Mouse (Mus musculus) liver, adult 2 months (tissue): Measurements from ENCODE around the gene Gm19426. TPM values are rescaled to one million over a fixed set of nuclear protein-coding genes. Genes with fewer than 3 reads are reported as not detected.
A peak's percentile ranks its signal among the peaks of the same experiment; 100 is the strongest.

Source experiments
- DNase-seq: peaks from one replicate; pipeline ENCODE4 v3.0.0-alpha.2; 2011; ENCODE audit warnings: low read depth, low spot score; ENCODE audit errors: extremely low read depth
- H3K27ac ChIP-seq: fragments of 200-500 bp; replicated peaks from 2 replicates; pipeline ENCODE4 v1.5.1; 2012; ENCODE audit warnings: low read depth, mild to moderate bottlenecking, control low read depth, inconsistent platforms, low read length; ENCODE audit not compliant: insufficient read depth
- H3K27me3 ChIP-seq: fragments of 200-500 bp; 2 replicates; pipeline ENCODE4 v1.6.1; 2012; ENCODE audit warnings: mild to moderate bottlenecking, moderate library complexity, low read length, inconsistent platforms; ENCODE audit not compliant: control insufficient read depth, insufficient read depth
- H3K36me3 ChIP-seq: fragments of 200-500 bp; 2 replicates; pipeline ENCODE4 v1.6.1; 2012; ENCODE audit warnings: low read length, inconsistent platforms; ENCODE audit not compliant: control insufficient read depth, insufficient read depth
- H3K4me1 ChIP-seq: fragments of 200-500 bp; 2 replicates; pipeline ENCODE4 v1.6.1; 2011; ENCODE audit warnings: low read length; ENCODE audit not compliant: control insufficient read depth, insufficient read depth
- H3K4me3 ChIP-seq: fragments of 200-500 bp; 2 replicates; pipeline ENCODE4 v1.5.1; 2011; ENCODE audit warnings: low read depth, mild to moderate bottlenecking, control low read depth, low read length, moderate library complexity; ENCODE audit not compliant: insufficient read depth
- H3K79me2 ChIP-seq: fragments of 200-500 bp; 2 replicates; pipeline ENCODE4 v1.6.1; 2012; ENCODE audit warnings: inconsistent platforms, mild to moderate bottlenecking, low read length, moderate library complexity; ENCODE audit not compliant: control insufficient read depth, insufficient read depth
- H3K9ac ChIP-seq: fragments of 200-500 bp; 2 replicates; pipeline ENCODE4 v1.6.1; 2012; ENCODE audit warnings: low read depth, mild to moderate bottlenecking, control low read depth, inconsistent platforms, low read length
- CTCF ChIP-seq: fragments of 200-500 bp; IDR thresholded peaks from 2 replicates; pipeline ENCODE4 v1.5.1; 2011; ENCODE audit warnings: low read depth, low read length, control low read depth
- POLR2A ChIP-seq: fragments of 200-500 bp; IDR thresholded peaks from 2 replicates; pipeline ENCODE4 v1.6.1; 2011; ENCODE audit warnings: low read length, control low read depth; ENCODE audit not compliant: insufficient read depth; ENCODE audit errors: extremely low read depth
- WGBS: fragments of 180-500 bp; shearing (Covaris S2); methylation state at CpG from one replicate; pipeline ENCODE4 v1.1.7; 2018; 5-methylcytosine and 5-hydroxymethylcytosine counted together
- polyA plus RNA-seq: library from polyadenylated mRNA; depleted of rRNA; stranded (reverse); fragments of >200 nt; gene quantifications from 2 replicates; pipeline ENCODE4 v1.2.3, GENCODE M21; 2012
- total RNA-seq: library from RNA; depleted of rRNA; stranded (reverse); fragments of >200 nt; gene quantifications from 2 replicates; pipeline ENCODE4 v1.2.3, GENCODE M21; 2014

The Gm19426 gene
- total and polyA plus RNA-seq, 2 experiments, result 3.0 to 3.1 TPM

DNA sequence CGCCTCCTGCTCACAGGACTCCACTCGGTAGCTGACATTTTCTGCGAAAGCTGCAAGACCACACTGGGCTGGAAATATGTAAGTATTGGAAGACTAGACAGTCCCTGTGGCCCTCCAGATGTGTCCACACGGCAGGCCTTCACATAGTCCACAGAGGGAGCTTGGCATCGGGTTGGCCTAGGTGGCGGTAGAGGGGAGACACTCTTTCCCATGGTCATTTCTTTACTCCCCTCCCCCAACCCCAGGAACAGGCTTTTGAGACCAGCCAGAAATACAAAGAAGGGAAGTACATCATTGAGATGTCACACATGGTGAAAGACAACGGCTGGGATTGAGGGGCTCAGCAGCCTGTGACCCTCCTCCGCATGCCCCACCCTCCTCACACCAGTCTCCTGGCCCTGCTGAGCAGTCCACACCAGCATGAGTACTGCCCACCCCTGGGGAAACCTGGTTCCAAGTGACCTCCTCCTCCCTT, 6.0 kb downstream of the Gm19426 start:
- TF ChIP-seq POLR2A (no peak), CTCF (peak; percentile 26; the same call in 1 of the 2 replicates)
- no peak overlapping the region for H3K9ac ChIP-seq
- DNase-seq, result no peak

DNA sequence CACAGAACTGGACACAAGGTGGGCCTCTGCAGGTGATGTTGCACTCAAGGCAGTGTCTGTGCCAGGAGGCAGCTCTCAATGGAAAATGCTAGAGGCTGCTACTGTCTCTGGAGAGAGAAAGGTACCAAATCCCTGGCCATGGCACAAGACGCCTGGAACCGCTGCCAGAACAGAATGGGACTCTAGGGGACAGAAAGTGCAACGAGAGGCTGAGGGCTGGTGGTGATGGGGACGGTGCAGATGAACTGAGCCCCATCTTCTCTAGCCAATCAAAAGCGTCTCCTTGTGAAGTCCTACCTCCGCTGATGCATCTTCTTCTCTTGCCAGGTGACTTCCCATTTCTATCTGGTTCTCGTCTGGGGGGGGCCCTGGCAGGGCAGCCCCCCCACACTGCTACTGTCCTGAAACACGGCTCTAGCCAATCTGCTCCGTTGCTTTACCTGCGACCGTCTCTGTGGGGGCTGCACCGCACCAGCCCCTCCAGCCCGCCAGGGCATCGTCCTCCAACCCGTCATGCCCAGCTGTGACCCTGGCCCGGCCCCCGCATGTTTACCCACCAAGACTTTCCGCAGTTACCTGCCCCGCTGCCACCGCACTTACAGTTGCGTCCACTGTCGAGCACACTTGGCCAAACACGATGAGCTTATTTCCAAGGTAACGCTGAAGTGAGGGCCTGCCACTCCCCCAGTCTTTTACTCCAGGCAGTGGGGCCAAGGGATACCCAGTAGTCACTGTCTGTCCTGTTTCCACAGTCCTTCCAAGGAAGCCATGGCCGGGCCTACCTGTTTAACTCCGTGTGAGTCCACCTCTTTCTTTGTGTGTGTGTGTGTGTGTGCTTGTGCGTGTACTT, 6.9 kb downstream of the Gm19426 start:
- WGBS, result 7% methylated on average over 27 of the region's 27 CpGs
- Histone ChIP-seq H3K4me3 (no peak overlapping the region), H3K4me1 (peaks cover 11% of the 10 kb centered on the region), H3K27me3 (no peaks in the 10 kb centered on the region), H3K9ac (no peak overlapping the region), H3K36me3 (no peaks in the 10 kb centered on the region), H3K79me2 (no peaks in the 10 kb centered on the region), H3K27ac (no peak overlapping the region)
- no peak for TF ChIP-seq POLR2A
- no peak for TF ChIP-seq CTCF
- no peak for DNase-seq

More for the DNA sequence above, 6.0 kb downstream of the Gm19426 start:
- WGBS, result 19% methylated on average over 8 of the region's 8 CpGs
- Histone ChIP-seq H3K79me2 (0 out of 2 replicates have a peak, but pooled peaks cover 1% of the 10 kb centered on the region), H3K4me1 (peaks cover 14% of the 10 kb centered on the region), H3K36me3 (no peaks in the 10 kb centered on the region), H3K27ac (no peak overlapping the region), H3K4me3 (no peak overlapping the region), H3K27me3 (no peaks in the 10 kb centered on the region)

DNA sequence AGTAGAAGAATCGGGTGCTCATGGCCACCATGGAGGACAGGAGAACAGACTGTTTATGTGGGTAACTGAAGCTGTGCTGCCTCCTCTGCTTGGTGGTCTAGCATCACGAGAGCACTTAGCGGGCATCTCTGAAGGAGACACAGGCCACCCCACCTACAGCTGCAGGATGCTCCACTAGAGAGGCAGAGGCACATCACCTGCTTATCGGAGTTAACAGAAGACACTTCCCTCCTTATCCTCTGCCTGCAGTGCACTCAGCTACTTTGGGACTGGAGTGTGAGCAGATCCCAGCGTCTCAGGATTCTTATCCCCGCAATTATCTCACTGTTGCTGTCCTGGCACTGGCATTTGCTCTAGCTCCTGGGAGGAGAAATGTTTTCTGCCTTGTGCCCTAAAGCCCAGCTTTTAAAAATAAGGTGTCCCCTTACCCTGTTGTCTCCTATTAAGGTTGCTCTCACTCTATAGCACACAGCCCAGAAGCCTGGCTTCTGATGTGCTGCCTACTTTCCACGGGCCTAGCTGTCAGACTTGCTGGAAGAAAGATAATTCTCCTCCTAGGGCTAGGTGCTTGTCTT, 8.0 kb downstream of the Gm19426 start:
- H3K79me2 ChIP-seq, result no peaks in the 10 kb centered on the region
- no peak overlapping the region for H3K9ac ChIP-seq
- no peaks in the 10 kb centered on the region for H3K27me3 ChIP-seq
- DNase-seq, result no peak
- TF ChIP-seq CTCF (no peak), POLR2A (no peak)
- H3K4me3 ChIP-seq, result no peak overlapping the region
- H3K36me3 ChIP-seq, result no peaks in the 10 kb centered on the region
- H3K27ac ChIP-seq, result no peak overlapping the region
- peaks cover 9% of the 10 kb centered on the region for H3K4me1 ChIP-seq
- 18% methylated on average over 7 of the region's 7 CpGs for WGBS

DNA sequence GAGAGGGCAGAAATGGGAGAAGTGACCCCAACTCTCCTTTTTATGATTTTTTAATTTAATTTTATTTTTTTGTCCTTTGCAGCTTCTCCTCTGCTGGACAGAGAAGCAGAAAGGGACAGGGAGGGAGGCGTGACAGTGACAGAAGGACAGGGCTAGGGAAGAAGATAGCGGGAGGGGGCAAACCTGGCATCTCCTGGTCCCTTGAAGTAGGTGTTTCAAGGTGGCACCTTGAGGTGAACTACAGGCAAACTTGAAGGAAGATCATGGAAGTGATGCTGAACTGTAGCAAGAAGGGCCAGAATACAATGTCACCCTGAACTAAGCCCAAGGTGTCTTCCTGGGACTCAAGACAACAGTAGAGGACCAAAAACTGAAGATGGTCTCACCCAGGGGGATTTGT, 8.5 kb downstream of the Gm19426 start:
- no peak overlapping the region for H3K27ac ChIP-seq
- TF ChIP-seq CTCF, result no peak
- no peaks in the 10 kb centered on the region for H3K36me3 ChIP-seq
- H3K4me3 ChIP-seq, result no peak overlapping the region
- H3K79me2 ChIP-seq, result no peaks in the 10 kb centered on the region
- WGBS, result 17% methylated on average over 2 of the region's 2 CpGs
- H3K9ac ChIP-seq, result no peak overlapping the region
- no peak for DNase-seq
- no peaks in the 10 kb centered on the region for H3K27me3 ChIP-seq
- peaks cover 9% of the 10 kb centered on the region for H3K4me1 ChIP-seq

DNA sequence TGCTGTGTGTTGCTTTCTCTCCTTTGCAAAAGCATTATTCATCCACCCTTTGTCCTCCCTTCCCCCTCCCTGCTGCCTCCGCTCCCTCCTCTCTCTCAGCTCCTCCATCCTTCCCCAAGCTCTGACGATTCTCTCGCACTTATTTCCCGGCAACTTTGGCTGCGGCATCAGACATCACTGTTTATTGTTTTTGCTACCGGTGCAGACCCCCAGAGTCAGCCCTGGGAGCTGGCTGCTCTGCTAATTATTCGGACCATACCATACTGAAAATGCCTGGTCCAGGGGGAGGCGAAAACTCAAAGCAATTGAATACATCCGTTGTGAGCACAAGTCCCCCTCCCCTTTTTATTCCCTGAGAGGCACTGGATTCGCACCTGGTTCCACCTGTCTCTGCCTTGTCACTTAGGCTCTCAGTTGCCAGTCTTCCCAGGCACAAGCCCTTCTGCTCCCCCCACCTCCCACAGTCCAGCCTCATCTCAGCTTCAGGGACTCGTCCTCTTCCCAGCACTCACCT, 9.0 kb downstream of the Gm19426 start:
- H3K4me3 ChIP-seq, result no peak overlapping the region
- no peaks in the 10 kb centered on the region for H3K27me3 ChIP-seq
- H3K79me2 ChIP-seq, result no peaks in the 10 kb centered on the region
- no peaks in the 10 kb centered on the region for H3K36me3 ChIP-seq
- H3K27ac ChIP-seq, result no peak overlapping the region
- H3K4me1 ChIP-seq, result peaks cover 9% of the 10 kb centered on the region
- TF ChIP-seq POLR2A (no peak), CTCF (no peak)
- H3K9ac ChIP-seq, result no peak overlapping the region
- 6% methylated on average over 11 of the region's 11 CpGs for WGBS
- no peak for DNase-seq
